Mouse (Mus musculus) kidney, postnatal 0 days (tissue): Measurements from ENCODE around the gene Ldah. TPM values are rescaled to one million over a fixed set of nuclear protein-coding genes. Genes with fewer than 3 reads are reported as not detected.

Experiments used
- ATAC-seq: fragments of 200-750 bp; cut with Nextera tagmentation; replicated peaks from 2 replicates; pipeline ENCODE4 v1.8.0; 2017; ENCODE audit warnings: low read depth, moderate number of reproducible peaks, moderate TSS enrichment, moderate library complexity; ENCODE audit not compliant: low FRiP score
- DNase-seq: peaks from one replicate; pipeline ENCODE4 v3.0.0-alpha.2; 2016; ENCODE audit warnings: low spot score
- H3K27ac ChIP-seq: fragments of 300-500 bp; sonication (generic); 2 replicates; pipeline ENCODE4 v1.5.1; 2014; ENCODE audit warnings: mild to moderate bottlenecking
- H3K27me3 ChIP-seq: fragments of 300-500 bp; sonication (generic); 2 replicates; pipeline ENCODE4 v1.6.1; 2014; ENCODE audit warnings: low read length, mixed read lengths; ENCODE audit not compliant: insufficient read depth
- H3K36me3 ChIP-seq: fragments of 300-500 bp; sonication (generic); 2 replicates; pipeline ENCODE4 v1.6.1; 2014; ENCODE audit warnings: low read length, mixed read lengths; ENCODE audit not compliant: insufficient read depth
- H3K4me1 ChIP-seq: fragments of 300-500 bp; sonication (generic); replicated peaks from 2 replicates; pipeline ENCODE4 v1.6.1; 2014; ENCODE audit warnings: antibody characterized with exemption, low read length, mixed read lengths; ENCODE audit not compliant: insufficient read depth
- H3K4me2 ChIP-seq: fragments of 300-500 bp; sonication (generic); 2 replicates; pipeline ENCODE4 v1.6.1; 2014; ENCODE audit warnings: mild to moderate bottlenecking, low read length, moderate library complexity, mixed read lengths
- H3K4me3 ChIP-seq: fragments of 300-500 bp; sonication (generic); replicated peaks from 2 replicates; pipeline ENCODE4 v1.5.1; 2014; ENCODE audit warnings: low read depth, low read length
- H3K9ac ChIP-seq: fragments of 300-500 bp; sonication (generic); 2 replicates; pipeline ENCODE4 v1.6.1; 2014; ENCODE audit warnings: low read depth, low read length
- H3K9me3 ChIP-seq: fragments of 300-500 bp; sonication (generic); replicated peaks from 2 replicates; pipeline ENCODE4 v1.6.1; 2016; ENCODE audit warnings: low read length, inconsistent platforms, mixed read lengths
- CTCF ChIP-seq: IDR thresholded peaks from 2 replicates; pipeline ENCODE4 v1.5.1; 2016; ENCODE audit warnings: antibody characterized with exemption, low read depth, mild to moderate bottlenecking, moderate library complexity
- whole genome bisulfite sequencing: fragments of 180-500 bp; shearing (Covaris S2); extraction: QIAGEN DNeasy Blood & Tissue Kit; methylation state at CpG from one replicate; pipeline ENCODE4 v1.1.7; 2014; 5-methylcytosine and 5-hydroxymethylcytosine counted together
- polyA plus RNA-seq: library from polyadenylated mRNA; unstranded; fragments of >200 nt; fragmentation: Nextera tagmentation; extraction: Ambion mirVana; gene quantifications from 2 replicates; pipeline ENCODE4 v1.2.1, GENCODE M21; 2015

The Ldah gene
- polyA plus RNA-seq, 1 experiment from 2014 or later, result 49.2 TPM

- Histone ChIP-seq H3K4me2 (no peak overlapping the region), H3K27me3 (no peaks in the 10 kb centered on the region), H3K27ac (no peak overlapping the region), H3K4me1 (no peaks in the 10 kb centered on the region), H3K9me3 (no peaks in the 10 kb centered on the region), H3K9ac (no peak overlapping the region), H3K4me3 (no peak overlapping the region), H3K36me3 (no peaks in the 10 kb centered on the region)
- 72% methylated on average over 3 of the region's 3 CpGs for WGBS
- ATAC-seq (no peak), DNase-seq (no peak)
- TF ChIP-seq CTCF, result no peak
Observed at GRCm38 (mm10) chr12:8189722-8190121, 18.2 kb upstream of the Ldah start.

- Histone ChIP-seq H3K27me3 (no peaks in the 10 kb centered on the region), H3K4me3 (no peak overlapping the region), H3K4me1 (no peaks in the 10 kb centered on the region), H3K36me3 (no peaks in the 10 kb centered on the region), H3K27ac (no peak overlapping the region), H3K9ac (no peak overlapping the region), H3K9me3 (no peaks in the 10 kb centered on the region), H3K4me2 (no peak overlapping the region)
- 81% methylated on average over 2 of the region's 2 CpGs for WGBS
- ATAC-seq, result no peak
- no peak for TF ChIP-seq CTCF
- DNase-seq, result no peak
Observed at GRCm38 (mm10) chr12:8205721-8206120, 2.2 kb upstream of the Ldah start.

GRCm38 (mm10) chr12:8207578-8207977, 329 bp upstream of the Ldah start:
- no peak for DNase-seq
- peak; percentile 6; the same call in 1 of the 2 replicates for ATAC-seq
- Histone ChIP-seq H3K4me2 (peak overlapping the region; percentile 75), H3K27me3 (no peaks in the 10 kb centered on the region), H3K36me3 (no peaks in the 10 kb centered on the region), H3K9ac (peak overlapping the region; percentile 62), H3K27ac (no peak overlapping the region), H3K4me1 (no peaks in the 10 kb centered on the region), H3K4me3 (peak overlapping the region; percentile 54), H3K9me3 (no peaks in the 10 kb centered on the region)
- TF ChIP-seq CTCF, result no peak
- WGBS, result 20% methylated on average over 5 of the region's 5 CpGs

GRCm38 (mm10) chr12:8216392-8217280, 8.7 kb downstream of the Ldah start:
- peak overlapping the region; percentile 37 for H3K4me2 ChIP-seq
- no peak overlapping the region for H3K27ac ChIP-seq
- H3K9ac ChIP-seq, result peak overlapping the region; percentile 37; the same call in 1 of the 2 replicates
- no peaks in the 10 kb centered on the region for H3K4me1 ChIP-seq
- H3K36me3 ChIP-seq, result peaks cover 5% of the 10 kb centered on the region; the same call in 1 of the 2 replicates
- H3K9me3 ChIP-seq, result no peaks in the 10 kb centered on the region
- 34% methylated on average over 15 of the region's 15 CpGs for WGBS
- DNase-seq (peak; percentile 36), ATAC-seq (no peak)
- no peak overlapping the region for H3K4me3 ChIP-seq
- H3K27me3 ChIP-seq, result no peaks in the 10 kb centered on the region
- TF ChIP-seq CTCF, result no peak

GRCm38 (mm10) chr12:8223036-8223435, 15.1 kb downstream of the Ldah start:
- DNase-seq, result no peak
- Histone ChIP-seq H3K4me2 (no peak overlapping the region), H3K9ac (no peak overlapping the region), H3K27me3 (no peaks in the 10 kb centered on the region), H3K4me1 (no peaks in the 10 kb centered on the region), H3K36me3 (peaks cover 13% of the 10 kb centered on the region; the same call in 1 of the 2 replicates), H3K27ac (no peak overlapping the region), H3K9me3 (no peaks in the 10 kb centered on the region), H3K4me3 (no peak overlapping the region)
- ATAC-seq, result no peak
- TF ChIP-seq CTCF, result no peak
- WGBS, result 90% methylated on average over 6 of the region's 6 CpGs

- no peak overlapping the region for H3K4me2 ChIP-seq
- H3K9me3 ChIP-seq, result no peaks in the 10 kb centered on the region
- H3K9ac ChIP-seq, result no peak overlapping the region
- H3K4me3 ChIP-seq, result no peak overlapping the region
- H3K36me3 ChIP-seq, result peaks cover 11% of the 10 kb centered on the region; the same call in 1 of the 2 replicates
- no peak for DNase-seq
- H3K4me1 ChIP-seq, result no peaks in the 10 kb centered on the region
- no peak for TF ChIP-seq CTCF
- no peak overlapping the region for H3K27ac ChIP-seq
- ATAC-seq, result no peak
- H3K27me3 ChIP-seq, result no peaks in the 10 kb centered on the region
- WGBS, result 96% methylated on average over 3 of the region's 3 CpGs
Observed at GRCm38 (mm10) chr12:8231101-8231500, 23.2 kb downstream of the Ldah start.
